Mouse (Mus musculus) CD4-positive, CD25-positive, alpha-beta regulatory T cell, adult 9 weeks (primary cell): ENCODE data around the gene Bik. TPM values are rescaled to one million over a fixed set of nuclear protein-coding genes. Genes with fewer than 3 reads are reported as not detected.

Source experiments
- polyA plus RNA-seq: library from polyadenylated mRNA; unstranded; fragments of 100-300 nt; shearing (Covaris generic); gene quantifications from one replicate; pipeline ENCODE4 v1.2.1, GENCODE M21; 2017

Bik gene
- 2.4 TPM for polyA plus RNA-seq

GRCm38 (mm10) chr15:83526424-83527091 lies at the start of gene Bik:
Bik (plus strand) TSS chr15:83526862.

GRCm38 (mm10) chr15:83510805-83511405 lies 15.8 kb upstream of the Bik start, which contains the start of gene Ttll1:
Ttll1 (minus strand) TSS chr15:83510893.

GRCm38 (mm10) chr15:83563327-83563856 lies 36.7 kb downstream of the Bik start, which contains the start of the genes Tspo and Mcat:
Tspo (plus strand) TSS chr15:83563592.
Mcat (minus strand) TSS chr15:83563787.

Other genes with a start within 250 kb of the Bik start
- 15.5 TPM for gene Arfgap3, start 176.6 kb upstream of the Bik start, polyA plus RNA-seq
- 37.6 TPM for gene Pacsin2, start 62.3 kb upstream of the Bik start, polyA plus RNA-seq
- 13.9 TPM for gene Ttll1, start 16.0 kb upstream of the Bik start, polyA plus RNA-seq
- 457 TPM for gene Tspo, start 36.7 kb downstream of the Bik start, polyA plus RNA-seq
- 3.3 TPM for gene Mcat, start 36.9 kb downstream of the Bik start, polyA plus RNA-seq
- gene Ttll12, start 68.3 kb downstream of the Bik start, polyA plus RNA-seq = 17.8 TPM
- gene Scube1, start 198.2 kb downstream of the Bik start, polyA plus RNA-seq = not detected